Mouse (Mus musculus): Measurements from ENCODE around the gene Meis2. TPM values are rescaled to one million over a fixed set of nuclear protein-coding genes. Genes with fewer than 3 reads are reported as not detected.

Meis2 gene
- polyA plus RNA-seq, 1 experiment from 2014 or later: 17.1 TPM

GRCm38 (mm10) chr2:115897559-115897958 is 168.1 kb downstream of the Meis2 start:
- Histone ChIP-seq H3K27me3 (peaks cover 4% of the 10 kb centered on the region; the same call in 1 of the 2 replicates), H3K9ac (no peak overlapping the region), H3K9me3 (no peaks in the 10 kb centered on the region), H3K4me2 (no peak overlapping the region), H3K36me3 (no peaks in the 10 kb centered on the region), H3K27ac (no peak overlapping the region), H3K4me3 (no peak overlapping the region), H3K4me1 (peaks cover 15% of the 10 kb centered on the region; the same call in 1 of the 2 replicates)
- no peak for ATAC-seq (ENCODE audit: insufficient number of reproducible peaks, low FRiP score, low TSS enrichment, low read depth)
- WGBS: 17% methylated on average over 5 of the region's 5 CpGs

DNA sequence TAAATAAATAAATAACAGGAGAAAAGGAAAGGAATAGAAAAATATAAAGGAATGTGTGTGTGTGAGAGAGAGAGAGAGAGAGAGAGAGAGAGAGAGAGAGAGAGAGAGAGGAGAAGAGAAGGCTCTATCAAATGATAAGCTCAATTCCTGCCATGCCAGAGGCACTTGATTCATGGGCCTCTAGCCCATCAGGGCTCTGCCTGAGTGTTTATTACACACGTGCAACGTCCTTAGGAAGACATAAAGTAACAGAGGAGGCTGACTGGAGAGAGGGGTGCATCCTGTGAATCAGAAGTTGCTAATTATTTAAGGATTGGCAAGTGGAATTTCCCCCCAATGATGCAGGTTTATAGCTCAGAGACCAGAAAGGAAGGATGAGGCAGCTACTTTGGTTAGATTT is 168.6 kb downstream of the Meis2 start:
- H3K9me3 ChIP-seq: no peaks in the 10 kb centered on the region
- H3K36me3 ChIP-seq: no peaks in the 10 kb centered on the region
- no peak overlapping the region for H3K4me2 ChIP-seq
- no peak overlapping the region for H3K4me3 ChIP-seq
- 14% methylated on average over 2 of the region's 2 CpGs for WGBS
- H3K27me3 ChIP-seq: peaks cover 4% of the 10 kb centered on the region; the same call in 1 of the 2 replicates
- no peak for ATAC-seq (ENCODE audit: insufficient number of reproducible peaks, low FRiP score, low TSS enrichment, low read depth)
- H3K27ac ChIP-seq: no peak overlapping the region
- peaks cover 15% of the 10 kb centered on the region; the same call in 1 of the 2 replicates for H3K4me1 ChIP-seq
- H3K9ac ChIP-seq: no peak overlapping the region

DNA sequence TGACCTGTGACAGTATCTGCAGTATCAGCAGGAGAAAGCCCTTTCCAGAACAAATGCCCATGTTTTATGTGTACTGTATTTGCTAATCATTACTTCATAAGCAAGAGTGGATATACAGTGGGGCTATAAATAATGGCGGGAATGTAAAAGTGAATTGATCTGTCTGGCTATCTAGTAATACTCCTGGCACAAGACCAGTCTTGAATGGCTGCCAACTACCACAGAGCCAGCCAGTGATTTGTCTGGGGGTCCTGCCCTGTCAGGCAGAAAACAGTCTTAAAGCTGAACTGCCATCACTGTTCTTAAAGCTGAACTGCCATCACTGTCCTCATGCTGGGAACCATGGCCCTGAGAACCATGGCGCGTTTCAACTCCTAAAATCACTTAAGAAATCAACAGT is 169.9 kb downstream of the Meis2 start:
- H3K4me2 ChIP-seq: no peak overlapping the region
- H3K36me3 ChIP-seq: no peaks in the 10 kb centered on the region
- H3K27ac ChIP-seq: no peak overlapping the region
- peaks cover 6% of the 10 kb centered on the region; the same call in 1 of the 2 replicates for H3K27me3 ChIP-seq
- 70% methylated on average over 3 of the region's 3 CpGs for WGBS
- no peak overlapping the region for H3K9ac ChIP-seq
- H3K9me3 ChIP-seq: no peaks in the 10 kb centered on the region
- ATAC-seq (ENCODE audit: insufficient number of reproducible peaks, low FRiP score, low TSS enrichment, low read depth): no peak
- no peak overlapping the region for H3K4me3 ChIP-seq
- H3K4me1 ChIP-seq: peaks cover 15% of the 10 kb centered on the region; the same call in 1 of the 2 replicates

DNA sequence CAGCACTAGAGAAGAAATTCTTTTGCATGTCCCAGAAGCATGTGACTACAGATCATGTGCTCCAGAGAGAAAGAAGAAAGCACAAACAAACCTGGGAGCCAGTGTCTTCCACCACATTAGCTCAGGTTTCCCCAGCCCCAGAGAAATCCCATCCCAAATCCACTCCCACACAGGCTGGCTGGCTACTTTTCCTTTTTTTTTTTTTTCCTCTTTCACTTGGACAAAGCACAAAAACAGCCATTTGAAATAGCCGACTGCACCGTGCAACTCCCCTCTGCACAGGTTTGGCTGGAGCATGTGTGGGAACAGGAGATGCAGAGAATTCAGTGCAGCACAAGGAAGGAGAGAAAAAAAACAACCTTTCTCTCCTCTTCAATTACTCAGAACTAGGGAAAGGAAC is 170.4 kb downstream of the Meis2 start:
- no peak for ATAC-seq (ENCODE audit: insufficient number of reproducible peaks, low FRiP score, low TSS enrichment, low read depth)
- Histone ChIP-seq H3K9me3 (no peaks in the 10 kb centered on the region), H3K27ac (no peak overlapping the region), H3K27me3 (peaks cover 9% of the 10 kb centered on the region; the same call in 1 of the 2 replicates), H3K4me3 (no peak overlapping the region), H3K9ac (no peak overlapping the region), H3K4me1 (peaks cover 15% of the 10 kb centered on the region; the same call in 1 of the 2 replicates), H3K4me2 (no peak overlapping the region), H3K36me3 (no peaks in the 10 kb centered on the region)
- 27% methylated on average over 2 of the region's 2 CpGs for WGBS

- WGBS: 56% methylated on average over 6 of the region's 6 CpGs
- no peak for ATAC-seq (ENCODE audit: insufficient number of reproducible peaks, low FRiP score, low TSS enrichment, low read depth)
- Histone ChIP-seq H3K9me3 (no peaks in the 10 kb centered on the region), H3K9ac (no peak overlapping the region), H3K4me3 (no peak overlapping the region), H3K27ac (no peak overlapping the region), H3K36me3 (no peaks in the 10 kb centered on the region), H3K4me2 (no peak overlapping the region), H3K27me3 (peaks cover 9% of the 10 kb centered on the region; the same call in 1 of the 2 replicates), H3K4me1 (peaks cover 8% of the 10 kb centered on the region; the same call in 1 of the 2 replicates)
Observed at GRCm38 (mm10) chr2:115893113-115893512, 172.5 kb downstream of the Meis2 start.

DNA sequence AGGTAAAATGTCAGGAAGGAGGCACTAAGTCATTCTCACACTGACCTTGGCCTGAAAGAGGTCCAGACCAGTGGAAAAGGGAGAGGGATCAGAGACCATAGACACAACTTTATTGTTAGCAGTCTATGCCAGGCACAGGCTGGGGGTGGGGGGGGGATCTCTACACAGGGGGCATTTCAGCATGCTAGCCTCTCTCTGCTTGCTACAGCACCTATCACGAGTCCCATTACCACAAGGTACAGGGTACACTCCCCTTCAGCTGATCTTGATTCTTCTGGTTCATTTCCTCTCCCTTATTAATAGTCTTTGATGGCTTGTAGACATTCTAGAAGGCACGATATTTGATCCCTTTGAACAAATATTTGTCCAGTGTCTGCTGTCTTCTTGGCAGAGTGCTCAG is 174.9 kb downstream of the Meis2 start:
- no peaks in the 10 kb centered on the region for H3K9me3 ChIP-seq
- 61% methylated on average over 2 of the region's 2 CpGs for WGBS
- H3K4me3 ChIP-seq: no peak overlapping the region
- H3K27me3 ChIP-seq: peaks cover 9% of the 10 kb centered on the region; the same call in 1 of the 2 replicates
- no peak overlapping the region for H3K27ac ChIP-seq
- H3K4me2 ChIP-seq: no peak overlapping the region
- peaks cover 5% of the 10 kb centered on the region; the same call in 1 of the 2 replicates for H3K4me1 ChIP-seq
- no peak overlapping the region for H3K9ac ChIP-seq
- H3K36me3 ChIP-seq: no peaks in the 10 kb centered on the region
- no peak for ATAC-seq (ENCODE audit: insufficient number of reproducible peaks, low FRiP score, low TSS enrichment, low read depth)

- WGBS: 82% methylated on average over 3 of the region's 3 CpGs
Observed at GRCm38 (mm10) chr2:115890030-115890429, 175.6 kb downstream of the Meis2 start.

GRCm38 (mm10) chr2:115889212-115889611 is 176.4 kb downstream of the Meis2 start:
- Histone ChIP-seq H3K4me3 (no peak overlapping the region), H3K27ac (no peak overlapping the region), H3K27me3 (peaks cover 9% of the 10 kb centered on the region; the same call in 1 of the 2 replicates), H3K4me2 (no peak overlapping the region), H3K36me3 (no peaks in the 10 kb centered on the region), H3K9me3 (no peaks in the 10 kb centered on the region), H3K4me1 (no peaks in the 10 kb centered on the region), H3K9ac (no peak overlapping the region)
- no peak for ATAC-seq (ENCODE audit: insufficient number of reproducible peaks, low FRiP score, low TSS enrichment, low read depth)
- 79% methylated on average over 4 of the region's 4 CpGs for WGBS

More at GRCm38 (mm10) chr2:115890030-115890429, 175.6 kb downstream of the Meis2 start:
- Histone ChIP-seq H3K4me3 (no peak overlapping the region), H3K9ac (no peak overlapping the region), H3K27me3 (peaks cover 9% of the 10 kb centered on the region; the same call in 1 of the 2 replicates), H3K27ac (no peak overlapping the region), H3K36me3 (no peaks in the 10 kb centered on the region), H3K4me2 (no peak overlapping the region), H3K9me3 (no peaks in the 10 kb centered on the region), H3K4me1 (peaks cover under 1% of the 10 kb centered on the region; the same call in 1 of the 2 replicates)
- ATAC-seq (ENCODE audit: insufficient number of reproducible peaks, low FRiP score, low TSS enrichment, low read depth): no peak

- Histone ChIP-seq H3K36me3 (no peaks in the 10 kb centered on the region), H3K4me2 (no peak overlapping the region), H3K4me1 (no peaks in the 10 kb centered on the region), H3K27me3 (peaks cover 7% of the 10 kb centered on the region; the same call in 1 of the 2 replicates), H3K9me3 (no peaks in the 10 kb centered on the region), H3K27ac (no peak overlapping the region), H3K4me3 (no peak overlapping the region), H3K9ac (no peak overlapping the region)
- no peak for ATAC-seq (ENCODE audit: insufficient number of reproducible peaks, low FRiP score, low TSS enrichment, low read depth)
- 36% methylated on average over 5 of the region's 5 CpGs for WGBS
Observed at GRCm38 (mm10) chr2:115888336-115889077, 177.1 kb downstream of the Meis2 start.

DNA sequence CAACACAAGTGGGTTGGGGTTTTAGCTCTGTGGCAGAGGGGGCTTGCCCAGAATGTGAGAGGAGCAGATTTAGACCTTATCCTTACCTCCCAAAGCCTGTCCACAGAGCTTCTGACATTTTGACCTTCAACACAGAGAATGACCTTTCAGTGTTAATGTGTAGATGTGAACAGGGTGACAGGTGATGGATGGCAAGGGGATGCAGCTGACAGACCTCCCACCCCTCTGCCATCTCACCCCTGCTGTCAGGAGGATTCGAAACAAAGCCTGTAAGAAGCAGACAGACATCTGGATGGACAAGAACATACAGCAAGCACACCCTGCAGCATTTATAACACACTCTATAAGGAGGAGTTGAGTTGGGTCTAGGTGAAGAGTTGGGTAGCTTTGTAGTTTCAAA is 178.0 kb downstream of the Meis2 start:
- Histone ChIP-seq H3K9me3 (no peaks in the 10 kb centered on the region), H3K9ac (no peak overlapping the region), H3K4me1 (no peaks in the 10 kb centered on the region), H3K27ac (no peak overlapping the region), H3K4me2 (no peak overlapping the region), H3K4me3 (no peak overlapping the region), H3K27me3 (peaks cover 5% of the 10 kb centered on the region; the same call in 1 of the 2 replicates), H3K36me3 (no peaks in the 10 kb centered on the region)
- ATAC-seq (ENCODE audit: insufficient number of reproducible peaks, low FRiP score, low TSS enrichment, low read depth): no peak
- 37% methylated on average over 1 of the region's 1 CpGs for WGBS

- Histone ChIP-seq H3K4me2 (no peak overlapping the region), H3K4me3 (no peak overlapping the region), H3K4me1 (no peaks in the 10 kb centered on the region), H3K27ac (no peak overlapping the region), H3K36me3 (no peaks in the 10 kb centered on the region), H3K9ac (no peak overlapping the region), H3K27me3 (0 out of 2 replicates have a peak, but pooled peaks cover 3% of the 10 kb centered on the region), H3K9me3 (no peaks in the 10 kb centered on the region)
- 72% methylated on average over 9 of the region's 9 CpGs for WGBS
- no peak for ATAC-seq (ENCODE audit: insufficient number of reproducible peaks, low FRiP score, low TSS enrichment, low read depth)
Observed at GRCm38 (mm10) chr2:115884184-115884583, 181.5 kb downstream of the Meis2 start.

DNA sequence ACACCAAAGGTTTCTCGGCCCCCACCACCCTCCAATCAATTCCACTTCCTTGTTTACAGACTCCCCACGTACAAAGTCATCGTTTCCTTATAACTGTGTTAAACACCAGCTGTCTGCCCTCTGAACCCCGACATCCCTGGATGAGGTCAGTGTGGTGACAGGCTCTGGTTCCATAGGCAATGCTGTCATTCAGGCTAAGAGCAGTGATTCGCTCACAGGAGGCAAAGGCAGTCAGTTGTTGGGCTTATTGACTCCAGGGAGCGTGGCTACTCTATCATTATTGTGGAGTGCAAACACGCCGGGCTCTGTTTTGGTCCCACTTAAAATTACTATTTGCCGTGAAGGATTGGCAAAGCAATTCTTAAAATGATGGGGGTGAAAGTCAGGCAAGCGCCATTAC is 182.1 kb downstream of the Meis2 start:
- no peak overlapping the region for H3K9ac ChIP-seq
- no peaks in the 10 kb centered on the region for H3K36me3 ChIP-seq
- H3K4me3 ChIP-seq: no peak overlapping the region
- H3K9me3 ChIP-seq: no peaks in the 10 kb centered on the region
- ATAC-seq (ENCODE audit: insufficient number of reproducible peaks, low FRiP score, low TSS enrichment, low read depth): no peak
- H3K27me3 ChIP-seq: 0 out of 2 replicates have a peak, but pooled peaks cover 3% of the 10 kb centered on the region
- H3K4me2 ChIP-seq: no peak overlapping the region
- 69% methylated on average over 10 of the region's 10 CpGs for WGBS
- no peak overlapping the region for H3K27ac ChIP-seq
- no peaks in the 10 kb centered on the region for H3K4me1 ChIP-seq

Measured in limb, embryonic 15.5 days (tissue).